Mouse (Mus musculus) gonadal fat pad, adult 2 months (tissue): ENCODE data around the gene Gpr179. TPM values are rescaled to one million over a fixed set of nuclear protein-coding genes. Genes with fewer than 3 reads are reported as not detected.
"Not testable (repeated sequence)": the region's sequence is repeated elsewhere in the genome, so short reads cannot be mapped to it uniquely, and the experiment has no call there.

Experiments
- DNase-seq: peaks from one replicate; pipeline ENCODE4 v3.0.0-alpha.2; 2012; ENCODE audit warnings: low read depth
- polyA plus RNA-seq: library from polyadenylated mRNA; depleted of rRNA; stranded (reverse); fragments of >200 nt; gene quantifications from 2 replicates; pipeline ENCODE4 v1.2.3, GENCODE M21; 2012; rRNA removed

Gene Gpr179
- polyA plus RNA-seq: 0.39 and 0.76 TPM in 2 replicates

DNA sequence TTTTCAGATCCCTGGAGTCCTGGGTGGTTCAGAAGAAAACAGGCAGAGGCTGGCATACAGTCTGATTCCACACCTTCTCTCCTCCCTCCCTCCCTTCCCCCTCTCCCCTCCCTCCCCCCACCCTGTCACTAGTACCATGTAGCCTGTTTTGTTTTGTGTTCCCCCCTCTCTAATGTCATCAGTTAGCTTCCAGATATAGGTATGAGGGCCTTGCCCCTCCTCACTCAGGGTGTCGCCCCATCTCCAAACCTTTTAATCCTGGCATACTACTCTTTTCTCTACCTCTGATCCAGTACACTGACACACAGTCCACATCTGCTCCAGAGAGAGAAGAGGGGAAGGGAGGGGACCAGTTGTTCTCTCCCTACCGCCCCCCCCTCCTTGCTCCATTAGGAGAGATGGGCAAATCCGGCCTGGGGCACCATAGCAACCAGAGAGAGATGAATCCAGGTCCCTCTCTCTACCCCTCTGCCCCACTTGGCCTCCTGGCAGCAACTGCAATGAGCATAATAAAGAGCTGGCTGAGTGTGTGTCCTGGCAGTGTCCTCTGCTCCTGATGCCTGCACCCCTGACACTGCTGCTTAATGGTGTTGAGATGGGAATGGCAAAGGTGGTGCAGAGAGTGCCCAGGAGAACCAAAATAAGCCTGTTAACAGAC is at the start of gene Gpr179:
Gpr179 (minus strand) TSS at position 51 of the 658 bp plus-strand sequence.
- DNase-seq: no peak

DNA sequence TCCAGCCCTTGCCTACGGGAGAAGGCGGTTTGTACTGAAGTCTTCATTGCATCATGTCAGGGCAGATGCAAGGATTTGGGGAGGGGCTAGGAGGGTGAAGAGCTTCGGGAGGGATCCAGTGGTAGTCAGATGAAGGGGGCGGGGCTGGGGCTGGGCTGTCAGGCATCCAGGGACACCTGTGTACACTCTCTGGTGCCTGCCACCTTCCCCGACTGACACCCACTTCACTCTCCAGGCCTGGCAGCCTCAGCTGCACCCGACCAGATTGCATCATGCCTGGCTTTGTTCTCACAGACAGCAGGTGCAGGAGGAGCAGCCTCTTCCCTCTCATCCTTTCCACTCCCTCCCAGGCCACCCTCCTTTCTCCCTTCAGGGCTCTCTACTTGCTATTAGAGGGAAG is 49.2 kb upstream of the Gpr179 start:
- no peak for DNase-seq

DNA sequence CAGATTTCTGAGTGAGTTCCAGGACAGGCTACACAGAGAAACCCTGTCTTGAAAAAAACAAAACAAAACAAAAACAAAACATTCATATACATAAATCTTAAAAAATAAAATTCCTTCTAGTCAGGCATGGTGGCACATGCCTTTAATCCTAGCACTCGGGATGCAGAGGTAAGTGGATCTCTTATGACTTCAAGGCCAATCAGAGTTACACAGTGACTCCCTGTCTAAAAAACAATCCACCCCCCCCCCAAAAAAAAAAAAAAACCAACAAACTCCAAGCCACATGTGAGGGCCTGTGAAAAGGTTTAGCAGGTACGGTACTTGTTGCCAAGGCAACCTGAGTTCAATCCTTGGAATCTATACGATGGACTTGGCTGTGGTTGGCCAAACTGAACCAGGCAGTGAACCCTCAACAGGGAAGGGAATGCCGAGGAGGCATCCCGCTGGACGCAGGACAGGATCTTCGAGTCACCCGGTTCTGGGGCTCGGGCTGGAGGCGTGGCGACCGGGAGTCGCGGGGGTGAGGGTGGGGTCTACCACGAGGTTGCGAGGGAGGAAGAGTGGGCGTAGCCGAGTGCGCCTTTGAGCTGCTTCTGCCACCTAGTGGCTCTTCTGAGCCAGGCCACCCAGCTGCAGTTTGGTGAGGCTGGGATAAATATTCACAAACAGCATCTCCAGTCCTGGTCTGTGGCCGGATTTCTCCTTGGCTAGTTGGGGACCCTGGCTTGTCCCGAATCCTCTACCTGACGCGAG is 48.3 kb upstream of the Gpr179 start:
- no peak for DNase-seq

DNA sequence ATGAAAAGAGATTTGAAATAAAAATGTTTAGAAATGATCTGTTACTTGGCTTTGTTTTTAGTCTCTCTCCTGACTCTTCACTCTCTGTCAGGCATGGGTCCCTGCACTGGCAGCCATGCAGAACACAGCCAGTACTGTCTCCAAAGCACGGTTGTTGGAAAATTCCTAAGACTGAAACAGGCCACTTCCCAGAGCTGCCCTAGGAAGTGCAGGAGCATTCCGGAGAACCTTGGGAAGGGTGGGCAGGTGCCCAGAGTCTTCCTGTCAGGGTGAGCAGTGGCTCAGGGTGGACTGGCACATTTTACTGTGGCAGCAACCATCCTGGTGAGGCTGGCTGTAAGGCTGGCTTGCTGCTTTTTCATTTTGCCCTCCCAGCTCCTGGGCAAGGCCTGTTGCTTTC is 46.6 kb upstream of the Gpr179 start:
- no peak for DNase-seq

DNA sequence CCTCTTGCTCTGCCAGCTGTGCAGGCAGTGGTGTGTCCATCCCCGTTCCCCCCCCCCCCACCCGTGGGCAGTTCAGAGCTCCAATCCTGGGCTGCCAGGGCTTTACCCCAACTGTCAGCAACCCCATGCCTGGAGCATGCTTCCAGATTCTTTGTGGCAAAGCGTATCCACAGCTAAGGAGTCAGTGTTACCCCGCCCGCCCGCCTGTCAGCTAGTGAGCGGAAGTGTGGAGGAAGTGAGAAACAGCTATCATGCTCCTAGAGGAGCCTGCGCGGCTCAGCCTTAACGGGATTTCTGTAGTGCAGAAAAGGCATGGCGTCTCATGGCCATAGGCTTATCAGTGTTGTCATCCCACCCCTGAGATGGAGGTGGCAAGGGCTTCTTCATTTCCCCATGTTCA is 42.3 kb upstream of the Gpr179 start:
- DNase-seq: no peak

DNA sequence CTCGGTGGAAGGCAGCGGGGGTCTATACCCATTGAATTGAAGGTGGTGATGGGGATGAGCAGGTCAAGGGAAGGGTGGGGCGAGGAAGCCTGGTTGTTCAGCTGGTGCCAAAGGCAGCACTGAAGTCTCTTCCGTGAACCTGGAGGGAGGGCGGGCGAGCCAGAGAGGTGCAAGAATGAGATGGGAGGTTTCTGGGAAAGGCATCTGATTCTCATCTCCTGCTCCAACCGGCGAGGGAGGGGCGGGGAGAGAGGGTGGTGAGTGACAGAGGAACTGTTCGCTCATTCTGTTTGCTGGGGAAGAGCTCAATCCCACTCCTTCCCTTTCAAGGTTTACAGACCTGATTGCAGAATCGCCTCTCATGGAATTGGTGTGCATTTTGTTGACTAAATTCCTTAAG is 41.8 kb upstream of the Gpr179 start:
- no peak for DNase-seq

DNA sequence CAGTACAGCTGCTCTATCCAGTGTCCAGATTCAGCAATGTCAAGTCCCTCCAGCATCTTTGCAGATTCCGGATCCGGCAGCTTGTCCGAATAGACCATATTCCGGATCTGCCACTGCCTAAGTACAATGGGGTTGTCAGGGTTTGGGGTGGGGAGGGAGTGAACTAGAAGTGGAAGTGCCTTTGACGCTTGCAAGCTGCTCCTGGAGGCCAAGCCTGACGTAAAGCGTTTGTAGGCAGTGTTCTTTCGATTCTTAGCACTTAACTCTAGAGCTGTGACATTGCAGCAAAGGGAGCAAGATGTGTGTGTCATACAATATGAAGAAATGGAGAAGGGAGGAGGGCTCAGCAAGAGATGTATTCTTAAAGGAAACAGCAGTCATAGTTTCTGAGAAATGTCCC is 37.2 kb upstream of the Gpr179 start:
- no peak for DNase-seq

DNA sequence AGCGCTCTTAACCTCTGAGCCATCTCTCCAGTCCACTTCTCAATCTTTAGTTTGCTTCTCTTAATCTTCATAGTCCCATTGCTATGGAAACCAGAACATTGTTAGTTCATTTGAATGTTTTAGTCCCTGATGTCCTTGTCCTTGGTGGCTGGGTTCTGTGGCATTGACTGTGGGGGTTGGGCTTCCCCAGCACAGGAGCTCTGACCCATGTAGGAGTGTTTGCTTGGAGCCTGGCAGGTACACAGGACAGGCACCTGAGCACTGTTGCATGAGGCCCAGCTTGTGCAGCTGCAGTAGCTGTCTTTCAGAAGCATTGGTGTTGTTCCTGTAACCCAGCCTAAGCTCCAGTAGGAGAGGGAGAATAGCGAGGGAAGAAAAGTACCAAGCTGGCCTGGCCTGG is 35.9 kb upstream of the Gpr179 start:
- no peak for DNase-seq

DNA sequence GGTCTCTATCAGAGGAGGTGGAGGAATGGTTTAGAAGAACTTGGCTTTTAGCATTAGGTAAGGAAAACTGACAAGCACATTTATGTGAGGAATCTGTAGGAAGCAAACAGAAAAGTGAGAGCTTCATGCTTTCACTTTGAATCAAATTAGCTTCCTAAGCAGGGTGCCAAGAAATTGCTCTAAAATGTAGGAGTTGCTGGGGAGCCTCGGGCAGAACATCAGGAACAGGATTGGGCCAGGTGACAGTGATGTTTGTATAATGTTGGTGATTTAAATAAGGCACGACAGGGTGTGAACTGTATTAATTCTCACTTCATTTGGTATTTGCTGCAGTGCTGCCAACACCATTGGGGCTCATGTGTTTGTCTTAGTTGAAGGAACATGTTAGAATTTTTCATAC is 31.9 kb upstream of the Gpr179 start:
- DNase-seq: no peak

DNA sequence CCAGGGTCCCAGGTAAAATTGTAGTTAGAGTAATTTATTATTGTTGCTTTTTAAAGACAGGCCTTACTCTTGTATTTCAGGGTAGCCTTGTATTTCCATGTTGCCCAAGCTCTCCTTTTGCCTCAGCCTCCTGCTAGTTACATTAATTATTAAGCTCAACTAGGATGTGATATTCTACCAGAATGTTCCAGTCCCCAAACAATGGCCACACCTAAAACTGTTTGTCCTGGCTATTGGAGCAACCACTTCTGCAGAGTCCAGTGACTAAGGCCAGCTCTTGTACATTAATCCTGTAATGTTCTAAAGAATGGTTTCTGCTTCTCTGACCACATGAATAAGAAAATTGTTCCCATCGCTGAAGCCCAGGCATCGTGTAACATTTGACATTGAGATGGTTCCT is 31.1 kb upstream of the Gpr179 start:
- no peak for DNase-seq

DNA sequence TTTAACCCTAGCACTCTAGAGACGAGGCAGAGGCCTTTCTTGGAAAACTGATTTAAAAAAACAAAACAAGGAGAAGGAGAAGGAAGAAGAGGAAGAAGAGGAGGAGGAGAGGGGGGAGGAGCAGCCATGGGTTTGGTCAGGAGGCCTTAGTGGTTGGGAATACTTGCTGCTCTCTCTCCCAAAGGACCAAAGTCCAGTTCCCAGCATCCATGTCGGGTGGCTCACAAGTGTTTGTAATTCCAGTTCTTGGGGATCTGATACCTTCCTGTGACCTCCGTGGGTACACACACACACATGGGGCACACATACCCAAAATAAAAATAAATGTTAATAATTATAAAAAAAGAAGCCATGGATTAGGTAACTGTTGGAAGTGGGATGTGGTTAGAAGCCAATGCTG is 28.2 kb upstream of the Gpr179 start:
- no peak for DNase-seq

DNA sequence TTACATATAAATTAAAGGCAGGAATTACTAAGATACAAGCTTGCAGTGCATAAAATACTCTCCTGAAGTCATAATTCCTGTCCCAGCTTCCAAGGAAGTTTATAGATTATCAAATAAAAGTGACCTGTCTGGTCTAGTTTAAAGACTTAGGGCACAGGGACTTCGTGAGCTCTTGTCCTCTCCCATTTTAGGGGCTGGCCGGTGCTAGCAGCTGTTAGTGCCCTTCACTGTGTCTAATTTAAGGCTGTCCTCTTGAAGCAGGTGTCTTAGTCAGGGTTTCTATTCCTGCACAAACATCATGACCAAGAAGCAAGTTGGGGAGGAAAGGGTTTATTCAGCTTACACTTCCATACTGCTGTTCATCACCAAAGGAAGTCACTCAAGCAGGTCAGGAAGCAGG is 21.5 kb upstream of the Gpr179 start:
- no peak for DNase-seq

DNA sequence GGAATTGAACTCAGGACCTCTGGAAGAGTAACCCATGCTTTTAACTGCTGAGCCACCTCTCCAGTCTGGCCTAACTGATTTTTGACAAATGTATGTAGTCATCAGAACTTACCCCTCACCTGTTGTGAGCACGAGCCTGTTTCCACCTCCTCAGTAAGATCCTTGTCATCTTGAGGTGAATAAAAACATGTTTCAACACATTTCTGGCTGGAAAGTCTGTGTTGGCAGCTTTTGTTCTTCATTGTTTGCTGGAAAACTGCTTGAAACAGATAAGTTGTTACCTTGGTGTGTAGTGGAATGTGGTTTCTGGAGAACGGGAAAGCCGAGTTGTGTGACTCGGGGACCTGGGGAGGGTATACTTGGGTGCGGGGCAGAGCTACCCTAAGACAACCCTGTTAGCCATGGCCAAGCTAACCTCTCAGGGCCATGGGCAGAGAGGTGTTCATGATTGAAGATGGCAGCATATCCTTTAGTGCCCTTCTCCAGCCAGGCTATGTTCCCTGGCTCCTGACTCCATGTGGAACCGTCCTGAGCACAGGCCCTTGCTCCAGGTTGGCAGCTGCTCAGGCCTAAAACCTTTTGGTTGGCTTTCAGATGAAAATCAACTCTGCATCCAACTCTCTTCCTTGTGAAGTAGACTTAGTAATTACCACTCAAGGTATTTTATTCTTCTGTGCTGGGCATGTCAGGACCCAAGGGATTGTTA is 20.4 kb upstream of the Gpr179 start:
- DNase-seq: peak; percentile 90

DNA sequence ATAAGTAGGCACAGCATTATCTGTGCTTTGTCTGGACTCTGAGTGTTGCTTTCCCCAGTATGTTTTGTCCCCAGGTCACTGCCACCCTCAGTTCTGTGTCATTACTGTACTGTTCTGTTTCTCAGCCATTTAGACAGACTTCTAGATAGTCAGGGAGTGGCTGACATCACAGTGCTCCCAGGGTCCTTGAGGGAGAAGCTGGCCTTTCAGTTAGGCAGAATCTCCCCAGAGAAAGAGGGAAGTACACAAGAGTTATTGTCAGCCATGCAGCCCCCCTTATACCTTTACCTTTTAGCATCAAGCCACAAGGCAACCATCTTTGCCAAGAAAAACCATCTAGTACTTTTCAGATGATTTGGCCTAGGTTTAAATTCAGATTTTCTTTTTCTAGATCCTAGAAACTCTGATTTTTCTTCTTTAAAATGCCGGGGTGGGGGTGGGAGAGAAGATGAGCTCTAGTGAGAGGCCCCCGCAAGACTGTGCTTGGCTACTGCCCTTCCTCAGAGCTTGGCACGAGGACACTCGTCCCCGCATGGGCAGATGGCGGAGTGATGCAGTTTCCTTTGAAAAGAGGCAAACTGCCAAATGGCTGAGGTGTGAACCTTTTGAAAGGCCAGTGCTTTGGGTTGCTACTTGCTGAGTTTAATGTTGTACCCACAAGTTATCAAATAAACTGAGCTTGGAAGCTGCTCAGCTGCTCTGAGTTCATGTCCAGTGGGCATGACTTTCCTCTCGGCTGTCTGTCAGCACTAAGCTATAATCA is 18.6 kb upstream of the Gpr179 start:
- DNase-seq: no peak

DNA sequence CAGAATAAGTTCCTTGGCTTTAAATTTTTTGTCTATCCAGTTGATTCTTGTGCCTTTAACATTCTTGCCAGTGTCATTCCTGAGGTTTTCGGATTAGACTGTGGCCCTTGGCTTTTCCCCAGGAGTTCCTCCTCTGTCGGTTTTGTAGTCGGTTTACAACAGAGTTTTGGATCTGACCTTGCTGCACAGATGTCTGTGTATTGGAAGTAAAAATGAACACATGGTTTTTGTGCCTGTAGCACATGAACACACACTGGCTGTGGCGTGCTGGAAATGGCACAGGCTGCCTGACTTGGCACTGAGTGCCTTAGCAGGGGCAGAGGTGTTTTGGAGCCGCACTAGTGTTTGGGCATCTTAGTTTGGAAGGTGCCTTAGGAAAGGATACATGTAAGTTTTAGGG is 16.6 kb upstream of the Gpr179 start:
- DNase-seq: no peak

DNA sequence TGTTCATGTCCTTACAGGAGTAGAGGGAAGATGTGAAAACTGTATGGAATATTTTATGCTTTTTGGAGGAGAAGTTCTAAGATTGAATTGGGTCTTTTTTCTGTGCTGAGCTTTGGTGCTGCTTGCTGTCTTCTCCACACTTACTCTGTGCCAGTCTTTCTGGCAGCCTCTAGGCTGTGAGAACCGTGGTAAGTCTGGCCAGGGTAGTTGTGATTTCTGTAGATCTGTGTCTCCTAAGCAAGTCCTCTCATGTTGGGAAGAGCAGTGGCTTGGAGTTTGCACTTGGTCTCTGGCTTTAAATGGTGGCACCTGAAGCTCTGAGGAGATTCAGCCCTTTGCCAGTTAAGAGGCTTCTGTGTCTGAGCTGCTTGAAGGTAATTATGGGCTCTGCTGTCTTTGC is 13.7 kb upstream of the Gpr179 start:
- no peak for DNase-seq

DNA sequence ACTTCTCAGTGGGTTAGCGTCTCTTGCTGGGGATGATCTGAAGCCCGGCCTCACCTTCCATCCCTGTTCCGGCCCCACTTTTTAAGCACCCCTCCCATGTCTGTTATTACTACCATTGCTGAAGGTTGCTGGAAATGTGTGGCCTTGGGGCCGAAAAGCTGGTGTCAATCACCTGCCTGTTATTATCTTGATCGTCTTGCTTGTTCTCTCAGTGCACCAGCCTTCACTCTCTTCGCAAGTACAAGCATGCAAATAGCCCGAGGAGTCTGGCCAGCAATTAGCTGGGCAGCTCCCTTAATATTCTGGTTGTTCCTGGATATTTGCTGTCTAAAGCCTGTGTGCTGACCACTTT is 11.7 kb upstream of the Gpr179 start:
- DNase-seq: peak; percentile 51

DNA sequence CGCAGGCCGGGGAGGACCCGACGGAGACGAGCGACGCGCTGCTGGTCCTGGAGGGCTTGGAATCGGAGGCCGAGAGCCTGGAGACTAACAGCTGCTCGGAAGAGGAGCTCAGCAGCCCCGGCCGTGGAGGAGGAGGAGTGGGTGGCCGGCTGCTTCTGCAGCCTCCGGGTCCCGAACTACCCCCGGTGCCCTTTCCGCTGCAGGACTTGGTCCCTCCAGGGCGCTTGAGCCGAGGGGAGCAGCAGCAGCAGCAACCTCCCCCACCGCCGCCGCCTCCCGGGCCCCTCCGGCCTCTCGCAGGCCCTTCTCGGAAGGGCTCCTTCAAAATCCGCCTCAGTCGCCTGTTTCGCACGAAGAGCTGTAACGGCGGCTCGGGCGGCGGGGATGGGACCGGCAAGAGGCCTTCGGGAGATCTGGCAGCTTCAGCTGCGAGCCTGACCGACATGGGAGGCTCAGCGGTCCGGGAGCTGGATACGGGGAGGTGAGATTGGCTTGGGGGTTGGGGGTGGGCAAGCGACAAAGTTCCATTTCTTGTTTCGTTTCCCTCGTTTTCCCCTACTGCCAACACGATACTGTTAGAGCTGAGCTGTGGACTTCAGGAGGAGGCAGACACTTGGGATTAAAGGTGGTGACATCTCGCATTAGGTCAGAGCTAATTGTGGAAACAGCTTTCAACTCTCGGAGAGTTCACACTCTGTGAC is 11.2 kb upstream of the Gpr179 start:
- DNase-seq: no peak

DNA sequence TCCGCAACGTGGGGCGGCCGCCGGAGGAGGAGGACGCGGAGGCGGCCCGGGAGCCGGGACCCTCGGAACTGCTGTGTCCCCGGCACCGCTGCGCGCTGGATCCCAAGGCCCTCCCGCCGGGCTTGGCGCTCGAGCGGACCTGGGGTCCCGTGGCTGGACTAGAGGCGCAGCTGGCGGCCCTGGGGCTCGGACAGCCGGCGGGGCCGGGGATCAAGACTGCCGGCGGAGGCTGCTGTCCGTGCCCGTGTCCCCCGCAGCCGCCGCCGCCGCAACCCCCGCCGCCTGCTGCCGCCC is 10.7 kb upstream of the Gpr179 start:
- DNase-seq: no peak

DNA sequence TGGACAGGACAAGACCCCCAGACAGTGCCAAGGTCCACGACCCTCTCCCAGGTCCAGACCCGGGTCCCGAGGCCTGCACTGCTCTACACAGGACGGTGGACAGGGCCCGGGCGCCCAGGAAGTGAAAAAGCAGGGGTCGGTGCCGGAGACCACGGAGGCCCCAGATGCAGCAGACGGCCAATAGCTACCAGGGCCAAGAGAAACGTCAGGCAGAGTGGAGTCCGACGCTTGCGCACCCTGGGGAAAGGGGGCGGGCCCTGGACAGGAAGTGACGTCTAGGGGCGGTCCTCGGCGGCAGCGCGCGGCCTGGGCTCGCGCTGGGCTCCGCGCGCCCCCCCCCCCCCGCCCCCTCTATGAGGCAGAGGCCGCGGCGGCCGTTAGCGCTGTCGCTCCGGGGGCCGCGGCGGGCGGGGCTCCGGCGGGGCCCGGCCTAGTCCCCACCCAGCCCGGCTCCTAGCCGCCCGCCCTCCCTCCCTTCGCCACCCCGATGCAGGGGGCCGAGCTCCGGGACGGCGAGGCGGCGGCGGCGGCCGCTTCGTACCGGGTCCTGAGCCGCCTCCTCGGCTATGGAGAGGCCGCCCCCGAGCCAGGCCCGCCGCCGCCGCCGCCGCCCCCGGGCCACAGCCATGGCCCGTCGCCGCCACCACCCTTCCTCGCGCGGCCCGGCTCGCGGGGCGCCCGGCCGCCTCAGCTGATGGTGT is 10.2 kb upstream of the Gpr179 start, which contains the start of gene Socs7:
Socs7 (plus strand) TSS at position 604 of the 701 bp plus-strand sequence.
- DNase-seq: no peak

DNA sequence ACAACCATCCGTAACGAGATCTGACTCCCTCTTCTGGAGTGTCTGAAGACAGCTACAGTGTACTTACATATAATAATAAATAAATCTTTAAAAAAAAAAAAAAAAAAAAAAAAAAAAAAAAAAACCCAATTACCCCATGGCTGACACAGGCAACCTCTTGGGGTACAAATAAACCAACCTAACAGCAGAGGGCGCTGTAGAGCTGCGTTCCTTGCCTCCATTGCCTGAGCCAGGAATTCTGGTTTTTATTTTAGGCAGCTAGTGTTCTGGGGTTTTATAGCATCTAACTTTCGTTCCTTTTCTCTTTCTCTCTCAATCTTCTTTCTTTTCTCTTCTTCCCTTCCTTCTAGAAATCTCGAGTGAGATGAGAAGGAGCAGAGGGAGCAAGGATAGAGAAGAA is 5.8 kb upstream of the Gpr179 start:
- DNase-seq: not testable (repeated sequence)
